Mouse (Mus musculus): ENCODE measurements around the gene Gm17622. TPM values are rescaled to one million over a fixed set of nuclear protein-coding genes. Genes with fewer than 3 reads are reported as not detected.

The Gm17622 gene
- not detected in 2 replicates for polyA plus RNA-seq (2015; fragmentation: Nextera tagmentation; extraction: Ambion mirVana)

- no peak for DNase-seq (ENCODE audit: low spot score)
Measured at GRCm38 (mm10) chr13:96490433-96490832, at the start of gene Gm17622. Gene Gm17622, plus strand, starts transcription at chr13:96490733.

- DNase-seq (ENCODE audit: low spot score) = no peak
Measured at GRCm38 (mm10) chr13:96450205-96450856, 40.2 kb upstream of the Gm17622 start.

- no peak for DNase-seq (ENCODE audit: low spot score)
Measured at GRCm38 (mm10) chr13:96450869-96451268, 39.7 kb upstream of the Gm17622 start.

- no peak for DNase-seq (ENCODE audit: low spot score)
Measured at GRCm38 (mm10) chr13:96451386-96452140, 39.0 kb upstream of the Gm17622 start.

- DNase-seq (ENCODE audit: low spot score) = no peak
Measured at GRCm38 (mm10) chr13:96452621-96453020, 37.9 kb upstream of the Gm17622 start.

- DNase-seq (ENCODE audit: low spot score) = no peak
Measured at GRCm38 (mm10) chr13:96454288-96454687, 36.2 kb upstream of the Gm17622 start.

GRCm38 (mm10) chr13:96457566-96457965, 33.0 kb upstream of the Gm17622 start:
- DNase-seq (ENCODE audit: low spot score) = no peak

GRCm38 (mm10) chr13:96458018-96458417, 32.5 kb upstream of the Gm17622 start:
- DNase-seq (ENCODE audit: low spot score) = no peak

GRCm38 (mm10) chr13:96458606-96459005, 31.9 kb upstream of the Gm17622 start:
- DNase-seq (ENCODE audit: low spot score) = no peak

- no peak for DNase-seq (ENCODE audit: low spot score)
Measured at GRCm38 (mm10) chr13:96462644-96463043, 27.9 kb upstream of the Gm17622 start.

- DNase-seq (ENCODE audit: low spot score) = no peak
Measured at GRCm38 (mm10) chr13:96465315-96465714, 25.2 kb upstream of the Gm17622 start.

- no peak for DNase-seq (ENCODE audit: low spot score)
Measured at GRCm38 (mm10) chr13:96468678-96469077, 21.9 kb upstream of the Gm17622 start.

GRCm38 (mm10) chr13:96470556-96470955, 20.0 kb upstream of the Gm17622 start:
- no peak for DNase-seq (ENCODE audit: low spot score)

- no peak for DNase-seq (ENCODE audit: low spot score)
Measured at GRCm38 (mm10) chr13:96470957-96471356, 19.6 kb upstream of the Gm17622 start, which contains the start of gene Ankdd1b. Gene Ankdd1b, minus strand, starts transcription at chr13:96471198.

- DNase-seq (ENCODE audit: low spot score) = no peak
Measured at GRCm38 (mm10) chr13:96477226-96477625, 13.3 kb upstream of the Gm17622 start.

- DNase-seq (ENCODE audit: low spot score) = no peak
Measured at GRCm38 (mm10) chr13:96478991-96479390, 11.5 kb upstream of the Gm17622 start.

- DNase-seq (ENCODE audit: low spot score) = no peak
Measured at GRCm38 (mm10) chr13:96487230-96487629, 3.3 kb upstream of the Gm17622 start.

GRCm38 (mm10) chr13:96487968-96488367, 2.6 kb upstream of the Gm17622 start:
- DNase-seq (ENCODE audit: low spot score) = no peak

GRCm38 (mm10) chr13:96496630-96497029, 6.1 kb downstream of the Gm17622 start:
- no peak for DNase-seq (ENCODE audit: low spot score)

- no peak for DNase-seq (ENCODE audit: low spot score)
Measured at GRCm38 (mm10) chr13:96499891-96500290, 9.4 kb downstream of the Gm17622 start.

GRCm38 (mm10) chr13:96505661-96506060, 15.1 kb downstream of the Gm17622 start:
- DNase-seq (ENCODE audit: low spot score) = no peak

GRCm38 (mm10) chr13:96506313-96506712, 15.8 kb downstream of the Gm17622 start:
- no peak for DNase-seq (ENCODE audit: low spot score)

GRCm38 (mm10) chr13:96507541-96507940, 17.0 kb downstream of the Gm17622 start:
- DNase-seq (ENCODE audit: low spot score) = no peak

All from thymus, postnatal 0 days (tissue).